Mouse (Mus musculus): ENCODE results near the gene Plpp6. TPM values are rescaled to one million over a fixed set of nuclear protein-coding genes. Genes with fewer than 3 reads are reported as not detected.
"Not testable (repeated sequence)": the region's sequence is repeated elsewhere in the genome, so short reads cannot be mapped to it uniquely, and the experiment has no call there.

Plpp6 gene
- total RNA-seq, 4 experiments from 2014 or later, result 24.8 to 52.8 (median 40.2) TPM

- DNase-seq, result no peak
These were observed 25.8 kb downstream of the Plpp6 start for GRCm38 (mm10) chr19:28989515-28989914.

DNA sequence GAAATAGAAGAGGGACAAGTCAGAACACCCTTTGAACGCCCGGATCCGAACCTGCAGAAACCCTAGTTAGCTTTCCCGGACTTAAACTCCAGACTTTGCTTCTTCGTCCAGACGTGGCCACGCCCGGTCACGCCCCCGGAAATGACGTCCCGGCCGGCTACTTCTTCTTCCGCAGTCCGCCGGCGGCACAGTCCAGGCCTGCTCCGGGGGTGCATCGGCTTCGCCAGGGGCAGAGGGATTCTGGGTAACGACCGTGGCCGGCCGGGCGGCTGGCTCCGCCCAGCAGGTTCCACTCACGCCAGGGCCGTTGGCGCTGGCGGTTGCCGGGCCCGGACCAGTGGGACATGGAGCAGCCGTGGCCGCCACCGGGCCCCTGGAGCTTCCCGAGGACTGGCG lies 26.4 kb downstream of the Plpp6 start, which contains the start of gene Cdc37l1:
Gene Cdc37l1 (plus strand): TSS at position 159 of the 396 bp plus-strand sequence.
- DNase-seq, result peak; percentile 97

DNA sequence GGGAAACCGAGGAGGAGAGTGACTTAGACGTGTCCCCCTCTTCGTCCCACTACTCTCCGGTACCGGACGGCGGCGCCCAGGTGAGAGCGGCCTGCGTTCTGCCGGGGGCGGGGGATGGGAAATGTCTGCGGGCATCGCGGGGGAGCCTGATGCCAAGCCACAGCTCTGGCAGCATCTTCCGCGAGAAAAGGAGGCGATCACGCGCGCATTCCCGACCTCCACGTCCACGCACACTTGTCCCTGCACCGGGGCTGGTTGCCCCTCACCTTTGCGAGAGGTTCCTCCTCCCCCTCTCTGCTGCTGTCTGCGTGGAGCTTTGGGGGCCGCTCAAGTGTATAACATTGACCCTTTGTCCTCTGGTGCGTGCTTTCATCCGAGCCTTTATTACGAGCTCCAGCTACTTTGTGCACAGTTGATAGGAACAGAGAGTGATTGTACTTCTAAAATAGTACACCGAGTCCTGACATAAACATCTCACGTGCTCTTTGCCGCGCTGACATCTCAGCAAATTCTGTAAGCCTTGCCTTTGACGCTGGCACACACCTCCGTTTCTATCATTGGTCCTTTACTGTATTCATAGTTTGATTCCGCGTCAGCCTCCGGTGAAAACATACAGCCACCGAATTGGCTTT lies 27.0 kb downstream of the Plpp6 start:
- DNase-seq, result no peak

DNA sequence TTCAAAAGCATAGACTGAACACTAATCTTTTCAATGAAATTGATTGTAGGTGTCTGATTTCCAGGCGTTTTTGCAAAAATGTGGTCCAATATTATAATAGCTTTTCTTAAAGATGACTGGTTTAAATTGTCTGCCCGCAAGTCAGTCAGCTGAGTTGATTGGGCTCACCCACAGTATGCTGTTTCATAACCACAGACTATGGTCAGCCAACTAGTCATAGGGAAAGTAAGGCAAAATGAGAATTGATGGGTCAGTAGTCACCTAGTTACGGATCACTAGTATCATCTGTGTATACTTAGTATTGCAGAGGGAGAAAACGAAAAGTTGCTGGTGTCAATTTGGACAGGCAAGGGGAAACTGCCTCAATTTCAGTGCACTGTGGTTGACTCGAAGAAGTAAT lies 27.6 kb downstream of the Plpp6 start:
- DNase-seq, result no peak

GRCm38 (mm10) chr19:28994870-28995269 lies 31.1 kb downstream of the Plpp6 start:
- no peak for DNase-seq

DNA sequence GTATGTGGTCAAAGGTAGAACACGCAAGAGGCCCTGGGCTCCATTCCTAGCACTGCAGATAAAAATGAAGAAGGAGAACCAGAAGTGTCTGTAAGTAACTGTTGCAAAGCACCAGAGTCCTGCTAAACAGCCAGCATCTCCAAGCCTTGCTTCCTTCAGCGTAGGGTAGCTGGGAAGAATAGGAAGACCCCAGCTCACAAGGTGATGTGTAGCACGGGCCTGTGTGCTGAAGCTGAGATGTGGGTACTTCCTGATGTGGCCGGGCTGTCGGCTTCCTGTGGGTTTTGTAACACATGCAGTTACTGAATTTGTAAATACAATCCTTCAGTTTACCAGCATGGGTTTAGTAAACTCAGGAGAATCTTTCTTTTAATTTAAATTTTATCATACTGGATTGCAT lies 31.6 kb downstream of the Plpp6 start:
- DNase-seq, result no peak

DNA sequence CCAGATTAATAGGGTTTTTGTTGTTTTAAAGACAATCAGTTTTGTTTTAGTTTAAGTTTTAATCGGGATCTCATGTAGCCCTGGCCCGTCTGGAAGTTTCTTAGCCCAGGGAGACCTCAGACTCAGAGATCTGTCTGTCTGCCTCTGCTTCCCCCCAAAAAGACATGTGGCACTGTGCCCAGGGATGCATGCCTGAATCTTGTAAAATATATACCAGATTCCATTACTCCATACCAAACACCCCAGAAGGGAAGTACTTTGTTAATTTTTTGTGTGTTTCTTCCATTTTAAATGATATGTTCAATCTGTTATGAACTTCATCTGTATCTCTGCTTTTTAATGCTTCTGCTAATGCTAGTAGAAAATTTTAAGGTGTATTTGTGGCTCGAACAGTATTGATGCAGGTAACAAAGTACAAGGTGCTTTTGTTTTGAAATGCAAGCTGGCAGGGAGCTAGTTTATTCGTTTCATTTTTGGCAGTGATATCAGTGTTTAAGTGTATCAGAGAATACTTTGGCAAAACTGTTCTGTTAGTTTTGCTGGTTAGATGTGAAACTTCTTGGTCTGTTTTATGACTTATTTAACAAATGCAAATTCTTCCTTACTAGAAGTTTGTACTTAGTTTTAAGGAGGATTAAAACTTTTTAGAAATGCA lies 34.4 kb downstream of the Plpp6 start:
- no peak for DNase-seq

DNA sequence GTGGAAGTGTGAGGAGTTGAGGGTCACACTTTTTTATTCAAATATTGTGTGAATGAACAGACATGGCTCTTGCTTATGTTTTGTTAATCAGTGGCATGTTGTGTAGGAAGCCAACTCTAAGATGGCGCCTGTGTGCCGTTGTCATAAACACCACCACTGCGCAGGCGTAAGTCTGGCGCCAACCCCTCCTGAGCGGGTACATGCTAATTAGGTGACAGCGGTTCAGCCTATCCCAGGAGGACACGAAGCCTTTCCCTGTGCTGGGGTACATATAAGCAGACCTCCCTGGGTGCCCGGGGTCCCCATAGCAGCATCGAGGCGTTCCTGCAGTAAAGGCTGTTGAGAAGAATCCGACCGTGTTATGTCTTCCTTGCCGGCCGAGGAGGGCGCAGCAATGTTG lies 36.6 kb downstream of the Plpp6 start:
- not testable (repeated sequence) for DNase-seq

DNA sequence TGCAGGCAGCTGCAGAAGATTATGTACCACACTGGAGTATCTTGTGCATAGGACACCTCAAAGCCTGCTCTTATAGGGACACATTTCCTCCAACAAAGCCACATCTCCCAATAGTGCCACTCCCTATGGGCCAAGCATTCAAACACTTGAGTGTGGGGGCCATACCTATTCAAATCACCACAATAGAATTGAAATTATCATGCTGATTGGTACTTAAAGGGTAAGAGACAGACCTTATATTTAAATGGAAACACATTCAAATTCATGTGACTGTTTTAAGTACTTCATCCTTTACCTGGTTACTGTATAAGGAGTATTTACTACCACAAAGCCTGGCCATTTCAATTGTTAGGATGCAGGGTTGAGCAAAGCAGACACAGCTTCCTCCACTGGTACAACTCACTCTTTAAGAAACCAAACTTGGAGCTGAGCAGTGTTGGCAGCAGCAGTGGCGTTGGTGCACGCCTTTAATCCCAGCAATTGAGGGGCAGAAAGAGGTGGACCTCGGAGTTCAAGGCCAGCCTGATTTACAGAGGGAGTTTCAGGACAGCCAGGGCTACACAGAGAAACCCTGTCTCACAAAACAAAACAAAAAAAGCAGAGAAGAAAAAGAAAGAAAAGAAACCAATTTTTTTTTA lies 44.4 kb downstream of the Plpp6 start:
- DNase-seq, result no peak

GRCm38 (mm10) chr19:29009046-29009445 lies 45.3 kb downstream of the Plpp6 start:
- no peak for DNase-seq

DNA sequence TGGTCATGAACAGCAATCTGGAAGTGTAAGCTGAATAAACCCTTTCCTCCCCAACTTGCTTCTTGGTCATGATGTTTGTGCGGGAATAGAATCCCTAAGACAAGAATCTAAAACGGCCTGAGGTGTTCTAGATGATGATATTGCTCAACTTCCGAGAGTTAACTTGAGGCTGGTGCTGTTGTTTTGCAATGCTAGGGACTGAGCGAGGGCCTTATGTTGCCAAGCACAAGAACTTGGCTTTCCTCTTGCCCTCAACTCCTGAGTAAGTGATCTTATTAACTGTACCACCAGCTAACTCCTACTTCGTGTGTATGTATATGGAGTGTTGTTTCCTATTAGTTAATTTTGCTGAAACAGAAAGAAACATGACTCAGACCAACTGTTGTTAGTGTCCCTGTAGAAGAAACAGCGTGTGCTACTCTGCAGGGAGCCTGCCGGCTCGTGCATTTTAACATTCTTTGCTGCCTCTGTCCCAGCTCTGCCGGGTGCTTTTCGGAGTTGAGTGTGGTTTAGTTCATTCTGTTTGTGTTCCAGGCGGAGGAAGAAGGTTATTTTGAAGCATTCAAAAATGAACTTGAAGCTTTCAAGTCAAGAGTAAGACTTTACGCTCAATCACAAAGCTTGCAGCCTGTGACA lies 47.7 kb downstream of the Plpp6 start:
- DNase-seq, result no peak

DNA sequence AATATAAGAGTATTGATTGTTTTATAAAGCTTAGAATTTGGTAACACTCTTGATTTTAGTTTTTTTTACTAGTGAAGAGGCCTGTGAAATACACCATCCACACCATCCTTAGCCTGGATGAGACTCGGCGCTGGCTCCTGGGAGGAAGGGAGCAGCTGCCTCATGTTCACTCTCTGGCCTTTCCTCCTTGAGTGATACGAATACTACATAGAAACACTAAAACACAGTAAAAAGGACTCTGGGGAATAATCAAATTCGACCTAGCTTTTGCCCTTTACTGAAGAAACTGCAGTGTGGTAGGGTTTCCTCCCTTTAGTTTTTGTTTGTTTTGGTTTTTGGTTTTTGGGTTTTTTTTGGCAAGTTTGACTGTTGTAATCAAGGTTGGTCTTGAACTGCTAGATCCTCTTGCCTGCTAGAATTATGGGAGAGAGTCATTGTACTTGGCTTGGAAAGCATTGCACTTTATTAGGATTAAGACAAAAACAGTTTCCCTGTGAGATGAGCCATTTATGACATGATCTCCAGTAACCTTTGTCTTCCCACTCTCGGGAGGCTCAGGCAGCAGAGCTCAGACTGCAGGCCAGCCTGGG lies 50.8 kb downstream of the Plpp6 start:
- no peak for DNase-seq

DNA sequence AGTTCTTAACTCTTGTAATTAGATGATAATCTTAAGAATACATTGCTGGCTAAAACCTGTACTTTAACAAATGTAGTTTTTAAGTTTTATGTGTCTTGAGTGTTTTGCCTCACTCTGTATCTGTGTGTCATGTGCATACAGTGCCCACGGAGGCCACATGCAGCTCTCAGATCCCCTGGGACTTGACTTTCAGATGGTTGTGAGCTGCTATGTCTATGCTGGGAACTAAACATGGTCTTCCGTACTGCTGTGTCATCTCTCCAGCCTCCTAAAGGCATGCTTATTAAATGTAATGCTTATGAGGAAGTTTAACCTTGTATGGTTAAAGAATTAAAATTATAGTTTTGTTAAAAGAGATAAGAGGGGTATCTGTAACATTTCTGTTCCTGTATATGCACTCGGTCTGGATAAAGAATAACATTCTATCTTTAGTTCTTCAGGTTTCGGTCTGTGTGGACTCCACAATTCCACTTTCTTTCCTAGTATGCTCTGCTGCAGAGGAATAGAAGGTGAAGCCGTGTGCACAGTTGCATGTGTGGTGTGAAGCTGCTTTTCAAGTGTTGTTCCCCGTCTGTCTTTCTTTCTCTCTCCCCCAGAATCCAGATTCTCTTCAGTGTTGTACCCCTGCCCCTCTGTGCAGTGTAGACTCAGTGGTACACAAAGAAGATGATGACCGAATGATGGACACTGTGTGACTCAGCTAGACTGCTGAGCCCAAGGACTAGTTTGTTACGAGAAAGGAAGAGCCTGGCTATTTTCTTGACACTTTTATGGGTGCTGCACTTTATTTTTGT lies 51.9 kb downstream of the Plpp6 start:
- DNase-seq, result no peak

GRCm38 (mm10) chr19:29016204-29016765 lies 52.5 kb downstream of the Plpp6 start:
- DNase-seq, result no peak

Other genes starting within 250 kb of the Plpp6 start
- gene Slc1a1, start 128.9 kb upstream of the Plpp6 start, total RNA-seq (2022), result 1 to 10 TPM; 1.4 to 2.4 (median 1.9) TPM
- gene 4430402I18Rik, start 3.8 kb downstream of the Plpp6 start, total RNA-seq (2022), result 1 to 10 TPM; 2.8 to 6.1 (median 5.0) TPM
- gene Cdc37l1, start 26.4 kb downstream of the Plpp6 start, total RNA-seq (2022), result 10 to 100 TPM; 46.0 to 71.5 (median 58.1) TPM
- gene Ak3, start 84.0 kb downstream of the Plpp6 start, total RNA-seq (2022), result 100 to 1,000 TPM; 109 to 240 (median 158) TPM
- 10 to 100 TPM; 23.7 to 36.2 (median 30.0) TPM for gene Rcl1, start 137.4 kb downstream of the Plpp6 start, total RNA-seq (2022)